Mouse (Mus musculus): ENCODE measurements around the gene Gm12258. TPM values are rescaled to one million over a fixed set of nuclear protein-coding genes. Genes with fewer than 3 reads are reported as not detected.

Gm12258 gene
- polyA plus RNA-seq (2012; rRNA removed): 27.6 and 31.1 TPM in 2 replicates

GRCm38 (mm10) chr11:58846919-58847461 lies at the start of gene Gm12258:
Gm12258 (plus strand) TSS chr11:58847158.

GRCm38 (mm10) chr11:58801558-58802228 lies 45.3 kb upstream of the Gm12258 start, which contains the start of gene Fam183b:
Fam183b (minus strand) TSS chr11:58801960.

DNA sequence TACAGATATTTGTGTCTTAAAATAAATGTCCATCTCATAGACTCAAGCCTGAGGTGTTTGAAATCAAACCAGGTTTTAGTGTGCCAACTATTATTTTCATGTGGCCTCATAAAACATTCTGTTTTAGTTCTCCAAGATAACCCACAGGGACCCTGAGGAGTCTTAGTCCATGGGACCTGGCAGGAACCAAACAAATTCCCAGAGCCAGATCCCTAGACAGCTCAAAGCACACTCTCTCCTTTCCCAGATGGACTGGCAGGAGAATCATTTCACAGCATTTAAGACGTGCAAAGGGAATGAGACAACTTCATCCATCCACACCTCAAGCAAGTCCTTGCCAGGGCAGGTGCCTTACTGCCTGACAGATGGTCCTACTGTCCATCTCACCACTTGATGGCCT lies 32.3 kb upstream of the Gm12258 start, which contains the start of gene Olfr313:
Gene Olfr313, plus strand, starts transcription at position 301 of the 400 bp plus-strand sequence.

GRCm38 (mm10) chr11:58828937-58829336 lies 18.0 kb upstream of the Gm12258 start, which contains the start of gene Olfr312:
Olfr312 (plus strand) TSS chr11:58829237.

DNA sequence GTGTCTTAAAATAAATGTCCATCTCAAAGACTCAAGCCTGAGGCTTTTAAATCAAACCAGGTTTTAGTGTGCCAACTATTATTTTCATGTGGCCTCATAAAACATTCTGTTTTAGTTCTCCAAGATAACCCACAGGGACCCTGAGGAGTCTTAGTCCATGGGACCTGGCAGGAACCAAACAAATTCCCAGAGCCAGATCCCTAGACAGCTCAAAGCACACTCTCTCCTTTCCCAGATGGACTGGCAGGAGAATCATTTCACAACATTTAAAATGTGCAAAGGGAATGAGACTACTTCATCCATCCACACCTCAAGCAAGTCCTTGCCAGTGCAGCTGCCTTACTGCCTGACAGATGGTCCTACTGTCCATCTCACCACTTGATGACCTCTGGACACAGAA lies 8.0 kb upstream of the Gm12258 start, which contains the start of gene Olfr311:
Gene Olfr311, plus strand, starts transcription at position 301 of the 400 bp plus-strand sequence.

DNA sequence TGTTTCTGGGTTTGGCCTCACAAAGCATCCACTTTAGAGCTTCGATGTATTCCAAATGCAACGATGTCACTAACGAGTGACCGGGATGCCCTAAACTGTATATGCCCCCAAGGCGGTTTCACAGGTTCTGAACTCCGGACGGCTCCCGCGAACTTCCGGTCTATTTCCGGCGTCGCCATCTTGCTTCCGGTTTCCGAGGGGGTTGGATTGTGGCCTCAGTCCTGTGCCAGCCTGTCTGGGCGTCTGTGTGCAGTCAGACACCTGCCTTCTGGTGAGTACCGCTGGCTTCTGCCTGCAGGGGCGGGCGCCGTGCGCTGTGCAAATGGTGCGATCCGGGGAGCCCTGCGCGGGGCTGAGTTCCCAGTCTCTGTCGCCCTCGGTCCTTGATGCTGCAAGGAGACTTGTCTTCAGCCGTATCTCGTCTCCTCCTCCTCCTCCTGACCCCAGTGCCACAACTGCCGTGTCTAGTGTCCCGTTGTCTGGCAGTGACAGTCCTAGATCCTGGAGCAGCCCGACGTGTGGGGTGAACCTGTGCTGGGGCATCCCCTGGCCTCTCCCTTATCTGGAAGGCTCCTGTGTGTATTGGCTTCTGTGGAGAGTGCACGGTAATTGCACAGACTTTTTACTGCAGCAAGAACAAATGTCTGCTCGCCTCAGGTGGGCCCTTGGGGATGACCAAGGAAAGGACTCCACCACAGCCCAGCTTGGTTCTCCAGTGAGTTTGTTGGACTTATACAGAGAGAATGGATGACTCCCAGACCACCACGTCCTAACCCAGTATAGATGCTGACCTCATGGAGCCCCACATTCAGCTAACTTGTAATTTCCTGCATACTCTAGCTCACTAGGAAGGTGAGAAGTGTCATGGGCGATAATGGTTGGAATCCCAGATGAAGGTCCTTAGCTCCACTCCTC lies 20.3 kb downstream of the Gm12258 start, which contains the start of gene 2810021J22Rik:
Gene 2810021J22Rik, plus strand, starts transcription at position 178 of the 915 bp plus-strand sequence.

GRCm38 (mm10) chr11:58903511-58904409 lies 56.8 kb downstream of the Gm12258 start, which contains the start of gene Zfp39:
Zfp39 (minus strand) TSS chr11:58904225.

Other genes starting within 250 kb of the Gm12258 start
- gene 2210407C18Rik, start 231.1 kb upstream of the Gm12258 start, polyA plus RNA-seq (2012; rRNA removed): not detected in 2 replicates
- gene Olfr323, start 216.7 kb upstream of the Gm12258 start, polyA plus RNA-seq (2012; rRNA removed): not detected in 2 replicates
- gene Trim58, start 206.7 kb upstream of the Gm12258 start, polyA plus RNA-seq (2012; rRNA removed): 0.11 TPM in 1 of 2 replicates, not detected in the other
- 0.01 TPM in 1 of 2 replicates, not detected in the other for gene Olfr322, start 188.4 kb upstream of the Gm12258 start, polyA plus RNA-seq (2012; rRNA removed)
- not detected in 2 replicates for gene Olfr320, start 166.1 kb upstream of the Gm12258 start, polyA plus RNA-seq (2012; rRNA removed)
- not detected in 2 replicates for gene Olfr319, start 148.0 kb upstream of the Gm12258 start, polyA plus RNA-seq (2012; rRNA removed)
- not detected in 2 replicates for gene Olfr318, start 123.1 kb upstream of the Gm12258 start, polyA plus RNA-seq (2012; rRNA removed)
- 0.16 and 0.28 TPM in 2 replicates for gene Olfr317, start 107.9 kb upstream of the Gm12258 start, polyA plus RNA-seq (2012; rRNA removed)
- not detected in 2 replicates for gene Olfr316, start 94.4 kb upstream of the Gm12258 start, polyA plus RNA-seq (2012; rRNA removed)
- not detected in 2 replicates for gene Olfr315, start 74.0 kb upstream of the Gm12258 start, polyA plus RNA-seq (2012; rRNA removed)
- not detected in 2 replicates for gene Olfr314, start 64.2 kb upstream of the Gm12258 start, polyA plus RNA-seq (2012; rRNA removed)
- 2.4 and 3.0 TPM in 2 replicates for gene Fam183b, start 45.2 kb upstream of the Gm12258 start, polyA plus RNA-seq (2012; rRNA removed)
- gene Olfr313, start 32.2 kb upstream of the Gm12258 start, polyA plus RNA-seq (2012; rRNA removed): not detected in 2 replicates
- not detected in 2 replicates for gene Olfr312, start 17.9 kb upstream of the Gm12258 start, polyA plus RNA-seq (2012; rRNA removed)
- gene Olfr311, start 7.9 kb upstream of the Gm12258 start, polyA plus RNA-seq (2012; rRNA removed): not detected in 2 replicates
- gene 2810021J22Rik, start 20.1 kb downstream of the Gm12258 start, polyA plus RNA-seq (2012; rRNA removed): 9.6 and 10.4 TPM in 2 replicates
- gene Zfp39, start 57.1 kb downstream of the Gm12258 start, polyA plus RNA-seq (2012; rRNA removed): 5.4 and 5.7 TPM in 2 replicates
- 0.02 and 0.04 TPM in 2 replicates for gene Btnl10, start 70.8 kb downstream of the Gm12258 start, polyA plus RNA-seq (2012; rRNA removed)
- gene Rnf187, start 91.8 kb downstream of the Gm12258 start, polyA plus RNA-seq (2012; rRNA removed): 468 and 484 TPM in 2 replicates
- gene Hist3h2ba, start 101.8 kb downstream of the Gm12258 start, polyA plus RNA-seq (2012; rRNA removed): 589 and 846 TPM in 2 replicates
- gene Hist3h2a, start 107.5 kb downstream of the Gm12258 start, polyA plus RNA-seq (2012; rRNA removed): 100 and 126 TPM in 2 replicates
- gene Trim17, start 107.5 kb downstream of the Gm12258 start, polyA plus RNA-seq (2012; rRNA removed): 1.8 and 1.9 TPM in 2 replicates
- gene Trim11, start 130.9 kb downstream of the Gm12258 start, polyA plus RNA-seq (2012; rRNA removed): 29.6 and 30.8 TPM in 2 replicates